Mouse (Mus musculus) heart, postnatal 0 days (tissue): ENCODE results near the gene Cdk14. TPM values are rescaled to one million over a fixed set of nuclear protein-coding genes. Genes with fewer than 3 reads are reported as not detected.
A peak's percentile ranks its signal among the peaks of the same experiment; 100 is the strongest.

Experiments
- ATAC-seq: fragments of 200-750 bp; cut with Nextera tagmentation; 2 replicates; pipeline ENCODE4 v1.8.0; 2017; ENCODE audit warnings: low read depth, moderate number of reproducible peaks, moderate library complexity; ENCODE audit not compliant: insufficient read depth
- DNase-seq: peaks from one replicate; pipeline ENCODE4 v3.0.0-alpha.2; 2016; ENCODE audit warnings: low spot score
- H3K27ac ChIP-seq: fragments of 300-500 bp; sonication (generic); 2 replicates; pipeline ENCODE4 v1.5.1; 2014; ENCODE audit warnings: low read depth, mild to moderate bottlenecking
- H3K27me3 ChIP-seq: fragments of 300-500 bp; sonication (generic); 2 replicates; pipeline ENCODE4 v1.6.1; 2014; ENCODE audit warnings: low read length, mixed read lengths; ENCODE audit not compliant: control insufficient read depth, insufficient read depth
- H3K36me3 ChIP-seq: fragments of 300-500 bp; sonication (generic); replicated peaks from 2 replicates; pipeline ENCODE4 v1.6.1; 2014; ENCODE audit warnings: low read length, mixed read lengths; ENCODE audit not compliant: control insufficient read depth, insufficient read depth
- H3K4me1 ChIP-seq: fragments of 300-500 bp; sonication (generic); 2 replicates; pipeline ENCODE4 v1.6.1; 2014; ENCODE audit warnings: antibody characterized with exemption; ENCODE audit not compliant: control insufficient read depth, insufficient read depth
- H3K4me2 ChIP-seq: fragments of 300-500 bp; sonication (generic); 2 replicates; pipeline ENCODE4 v1.6.1; 2014; ENCODE audit warnings: low read depth, mild to moderate bottlenecking, low read length, moderate library complexity
- H3K4me3 ChIP-seq: fragments of 300-500 bp; sonication (generic); 2 replicates; pipeline ENCODE4 v1.5.1; 2014; ENCODE audit warnings: low read depth, low read length
- H3K9ac ChIP-seq: fragments of 300-500 bp; sonication (generic); replicated peaks from 2 replicates; pipeline ENCODE4 v1.6.1; 2014; ENCODE audit warnings: low read depth, low read length, mixed read lengths
- H3K9me3 ChIP-seq: fragments of 300-500 bp; sonication (generic); replicated peaks from 2 replicates; pipeline ENCODE4 v1.6.1; 2016; ENCODE audit warnings: low read length; ENCODE audit not compliant: control insufficient read depth
- CTCF ChIP-seq: IDR thresholded peaks from 2 replicates; pipeline ENCODE4 v1.5.1; 2016; ENCODE audit warnings: antibody characterized with exemption, control low read depth, low read depth
- EP300 ChIP-seq: IDR thresholded peaks from 2 replicates; pipeline ENCODE4 v1.6.1; 2016; ENCODE audit warnings: antibody characterized with exemption, low read depth
- WGBS: fragments of 180-500 bp; shearing (Covaris S2); extraction: QIAGEN DNeasy Blood & Tissue Kit; methylation state at CpG from one replicate; pipeline ENCODE4 v1.1.7; 2014; 5-methylcytosine and 5-hydroxymethylcytosine counted together
- polyA plus RNA-seq: library from polyadenylated mRNA; unstranded; fragments of >200 nt; fragmentation: Nextera tagmentation; extraction: Ambion mirVana; gene quantifications from 2 replicates; pipeline ENCODE4 v1.2.1, GENCODE M21; 2015
- total RNA-seq: library from RNA; depleted of rRNA; stranded (reverse); fragments of >200 nt; gene quantifications from 2 replicates; pipeline ENCODE4 v1.2.3, GENCODE M21; 2014; ENCODE audit warnings: low replicate concordance

Cdk14 gene
- total and polyA plus RNA-seq, 2 experiments from 2014 or later, result 5.8 to 17.5 TPM

GRCm38 (mm10) chr5:4766719-4767118, 653.4 kb downstream of the Cdk14 start:
- H3K9me3 ChIP-seq, result no peaks in the 10 kb centered on the region
- no peak overlapping the region for H3K4me2 ChIP-seq
- no peak overlapping the region for H3K27ac ChIP-seq
- H3K4me3 ChIP-seq, result no peak overlapping the region
- ATAC-seq (no peak), DNase-seq (no peak)
- no peaks in the 10 kb centered on the region for H3K27me3 ChIP-seq
- H3K36me3 ChIP-seq, result no peaks in the 10 kb centered on the region
- H3K4me1 ChIP-seq, result no peaks in the 10 kb centered on the region
- H3K9ac ChIP-seq, result no peak overlapping the region
- TF ChIP-seq CTCF (no peak), EP300 (no peak)
- 56% methylated on average over 5 of the region's 5 CpGs for WGBS

- Histone ChIP-seq H3K27ac (no peak overlapping the region), H3K4me3 (no peak overlapping the region), H3K27me3 (no peaks in the 10 kb centered on the region), H3K9ac (no peak overlapping the region), H3K36me3 (no peaks in the 10 kb centered on the region), H3K4me1 (no peaks in the 10 kb centered on the region), H3K4me2 (no peak overlapping the region), H3K9me3 (no peaks in the 10 kb centered on the region)
- DNase-seq (no peak), ATAC-seq (no peak)
- no peak for TF ChIP-seq CTCF
- TF ChIP-seq EP300, result no peak
These were observed 658.2 kb downstream of the Cdk14 start for GRCm38 (mm10) chr5:4761891-4762290.

DNA sequence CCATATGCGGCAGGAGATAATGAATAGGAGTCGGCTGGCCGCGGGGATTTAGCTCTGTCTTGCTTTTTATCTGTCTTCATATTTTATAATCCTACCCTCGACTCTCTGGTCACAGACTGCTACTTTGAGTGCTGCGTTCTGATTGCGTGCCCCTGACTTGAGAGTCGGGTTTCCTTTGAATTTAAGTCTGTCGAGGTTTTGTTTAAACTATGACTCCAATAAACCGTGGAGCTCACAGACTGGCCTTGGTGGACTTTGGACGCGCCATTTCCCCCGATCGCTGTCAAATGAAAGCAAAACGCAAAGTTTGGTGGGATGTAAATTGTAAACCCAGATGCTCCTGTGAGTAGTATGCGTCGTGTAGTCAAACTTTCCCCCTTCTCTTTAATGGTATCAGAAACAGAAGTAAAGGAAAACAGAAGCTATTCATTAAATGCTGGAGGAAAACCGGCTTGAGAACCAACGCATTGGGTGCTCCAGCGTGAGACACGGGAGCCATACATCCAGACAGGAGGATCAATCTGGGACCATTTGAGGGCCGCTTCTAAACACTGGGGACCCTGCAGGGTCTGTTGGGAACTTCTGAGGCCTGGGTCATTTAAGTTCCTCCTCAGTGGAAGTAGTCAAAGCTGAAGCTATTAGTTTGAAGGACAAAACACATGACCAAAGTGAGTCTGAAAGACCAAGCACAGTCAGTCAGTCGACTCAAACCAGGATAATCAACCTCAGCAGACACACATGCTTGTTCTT, 661.6 kb downstream of the Cdk14 start:
- Histone ChIP-seq H3K4me2 (peak overlapping the region; percentile 81), H3K36me3 (peaks cover under 1% of the 10 kb centered on the region; the same call in 1 of the 2 replicates), H3K4me1 (peaks cover 21% of the 10 kb centered on the region), H3K4me3 (peak overlapping the region; percentile 91), H3K27ac (peak overlapping the region; percentile 97), H3K9me3 (no peaks in the 10 kb centered on the region), H3K9ac (peak overlapping the region; percentile 69), H3K27me3 (peaks cover 5% of the 10 kb centered on the region; the same call in 1 of the 2 replicates)
- no peak for TF ChIP-seq EP300
- TF ChIP-seq CTCF, result no peak
- WGBS, result under 1% methylated on average over 23 of the region's 23 CpGs
- DNase-seq, result peak; percentile 29
- ATAC-seq, result peak; percentile 12; the same call in 1 of the 2 replicates

GRCm38 (mm10) chr5:4757902-4758301, 662.2 kb downstream of the Cdk14 start, which contains the start of gene Fzd1:
Fzd1 (minus strand) TSS chr5:4758035.
- Histone ChIP-seq H3K36me3 (peaks cover 5% of the 10 kb centered on the region; the same call in 1 of the 2 replicates), H3K4me2 (peak within 1 kb of the TSS; percentile 81), H3K27me3 (peaks cover 5% of the 10 kb centered on the region; the same call in 1 of the 2 replicates), H3K27ac (peak within 1 kb of the TSS; percentile 97), H3K4me3 (peak within 1 kb of the TSS; percentile 91), H3K9ac (peak within 1 kb of the TSS; percentile 95), H3K4me1 (peaks cover 21% of the 10 kb centered on the region), H3K9me3 (no peaks in the 10 kb centered on the region)
- WGBS, result 0% methylated on average over 24 of the region's 33 CpGs
- DNase-seq, result peak; percentile 98
- TF ChIP-seq CTCF (peak; percentile 24), EP300 (peak; percentile 53; the same call in 1 of the 2 replicates)
- ATAC-seq, result peak; percentile 93

DNA sequence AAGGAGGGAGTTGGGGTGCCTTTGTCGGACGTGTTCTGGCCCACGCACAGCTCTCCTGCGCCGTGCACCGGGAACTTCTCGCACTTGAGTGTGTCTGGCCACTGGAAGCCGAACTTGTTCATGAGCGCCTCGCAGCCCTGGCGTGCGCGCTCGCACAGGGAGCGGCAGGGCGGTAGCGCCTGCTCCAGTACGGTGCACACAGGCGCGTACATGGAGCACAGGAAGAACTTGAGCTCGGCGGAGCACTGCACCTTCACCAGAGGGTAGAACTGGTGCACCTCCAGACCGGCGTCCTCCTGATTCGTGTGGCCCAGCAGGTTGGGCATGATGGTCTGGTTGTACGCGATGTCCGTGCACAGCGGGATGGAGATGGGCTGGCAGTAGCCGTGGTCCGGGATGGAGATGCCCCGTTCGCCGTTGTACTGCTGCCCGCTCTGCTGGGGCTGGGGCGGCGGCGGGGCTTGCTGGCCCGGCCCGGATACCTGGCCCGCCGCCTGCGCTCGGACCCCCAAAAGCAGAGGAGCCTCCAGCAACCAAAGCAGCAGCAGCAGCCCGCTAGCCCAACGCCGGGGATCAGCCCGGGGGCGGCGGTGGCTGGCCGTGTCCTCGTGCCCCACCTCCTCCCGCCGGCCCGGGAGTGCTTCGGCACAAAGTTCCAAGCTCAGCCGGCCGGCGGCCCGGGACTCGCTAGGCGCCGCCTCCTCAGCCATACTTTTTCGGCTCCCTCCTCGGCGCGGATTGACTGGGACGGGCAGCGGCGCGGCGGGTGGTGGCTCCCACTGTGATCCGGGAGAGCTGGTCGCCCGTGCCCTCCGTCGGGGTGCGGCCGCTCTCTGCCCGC, 663.0 kb downstream of the Cdk14 start:
- H3K9ac ChIP-seq, result peak overlapping the region; percentile 95
- H3K4me1 ChIP-seq, result peaks cover 21% of the 10 kb centered on the region
- H3K9me3 ChIP-seq, result no peaks in the 10 kb centered on the region
- peak overlapping the region; percentile 81 for H3K4me2 ChIP-seq
- H3K27ac ChIP-seq, result peak overlapping the region; percentile 97
- DNase-seq (peak; percentile 59), ATAC-seq (peak; percentile 56)
- peak overlapping the region; percentile 91 for H3K4me3 ChIP-seq
- no peak for TF ChIP-seq EP300
- no peak for TF ChIP-seq CTCF
- WGBS, result under 1% methylated on average over 66 of the region's 80 CpGs
- peaks cover 5% of the 10 kb centered on the region; the same call in 1 of the 2 replicates for H3K36me3 ChIP-seq
- peaks cover 5% of the 10 kb centered on the region; the same call in 1 of the 2 replicates for H3K27me3 ChIP-seq
